Mouse (Mus musculus): ENCODE results near the gene Entpd1.

- TF ChIP-seq CTCF (IDR thresholded peaks at IDR 0.05; ENCODE audit: borderline replicate concordance, insufficient read depth, low read length) (no peak), POLR2A (IDR thresholded peaks at IDR 0.05; ENCODE audit: low read depth, low read length) (no peak)
These were observed 7.0 kb upstream of the Entpd1 start for GRCm38 (mm10) chr19:40605189-40605588.

Data from embryonic fibroblast, embryonic 13.5 days (primary cell).